Mouse (Mus musculus): ENCODE results near the gene Hist1h2bq. TPM values are rescaled to one million over a fixed set of nuclear protein-coding genes. Genes with fewer than 3 reads are reported as not detected.
A peak's percentile ranks its signal among the peaks of the same experiment; 100 is the strongest.
"Not testable (repeated sequence)": the region's sequence is repeated elsewhere in the genome, so short reads cannot be mapped to it uniquely, and the experiment has no call there.

The Hist1h2bq gene
- polyA plus RNA-seq, 1 experiment from 2014 or later = 17.1 TPM

DNA sequence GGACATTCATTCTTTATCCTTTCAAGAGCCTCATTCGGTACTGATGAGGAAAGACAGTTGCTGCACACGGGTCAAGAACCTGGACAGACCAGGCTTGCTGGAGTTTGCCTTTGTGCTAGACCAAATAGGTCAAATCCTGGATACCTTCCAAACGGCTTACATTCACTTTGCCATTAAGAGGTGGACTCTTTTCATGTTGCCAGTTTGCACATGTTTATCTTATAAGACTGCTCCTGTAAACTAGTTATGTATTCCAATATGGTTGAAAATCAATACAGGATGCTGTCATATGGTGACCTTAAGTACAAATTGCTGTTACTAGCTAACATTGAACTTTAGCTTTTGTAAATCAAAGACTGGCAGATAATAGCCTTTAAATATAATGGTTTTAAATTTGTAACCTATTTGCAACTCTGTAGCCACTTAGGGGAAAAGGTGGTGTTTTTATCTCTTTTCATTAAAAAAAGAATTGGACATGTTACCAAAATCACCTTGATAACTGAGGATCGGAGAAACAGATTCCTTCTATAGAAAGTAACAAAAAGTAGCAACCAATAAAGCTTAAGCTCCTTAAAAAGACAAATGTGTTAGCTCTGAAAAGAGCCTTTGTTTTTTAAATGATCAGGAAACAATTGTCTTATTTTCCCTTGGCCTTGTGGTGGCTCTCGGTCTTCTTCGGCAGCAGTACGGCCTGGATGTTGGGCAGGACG, 23.7 kb downstream of the Hist1h2bq start:
- Histone ChIP-seq H3K4me3 (peak overlapping the region; percentile 29), H3K4me1 (peaks cover 30% of the 10 kb centered on the region), H3K27me3 (replicated peaks) (no peaks in the 10 kb centered on the region), H3K9ac (peak overlapping the region; percentile 44; the same call in 1 of the 2 replicates), H3K9me3 (no peaks in the 10 kb centered on the region), H3K4me2 (replicated peaks) (peak overlapping the region; percentile 57), H3K36me3 (no peaks in the 10 kb centered on the region), H3K27ac (0 out of 2 replicates have a peak overlapping the region, but pooled peaks have one; percentile 16)
- ATAC-seq (ENCODE audit: low FRiP score, low read depth) = no peak
- 4% methylated on average over 8 of the region's 8 CpGs for WGBS

DNA sequence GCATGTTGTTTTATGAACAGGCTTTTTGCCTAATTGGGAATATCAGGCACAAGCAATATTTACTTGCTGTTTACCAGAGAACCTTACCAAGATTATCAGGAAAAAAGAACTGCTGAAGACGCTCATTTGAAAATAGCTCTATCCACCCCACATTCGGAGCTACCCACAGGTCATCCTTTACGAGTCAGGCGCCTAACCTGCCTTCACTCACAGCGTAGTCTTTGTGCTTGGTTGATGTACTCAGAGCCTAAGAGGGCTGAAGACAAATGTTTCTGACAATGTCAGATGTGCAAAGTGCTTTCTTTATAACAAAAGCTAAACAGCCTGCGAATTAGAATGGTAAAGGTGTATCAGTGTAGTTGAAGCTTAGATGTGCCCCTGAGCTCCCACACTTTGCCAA, 25.7 kb downstream of the Hist1h2bq start:
- no peak for ATAC-seq (ENCODE audit: low FRiP score, low read depth)
- Histone ChIP-seq H3K4me3 (no peak overlapping the region), H3K36me3 (no peaks in the 10 kb centered on the region), H3K9ac (0 out of 2 replicates have a peak overlapping the region, but pooled peaks have one; percentile 26), H3K4me2 (replicated peaks) (peak overlapping the region; percentile 69), H3K4me1 (peaks cover 37% of the 10 kb centered on the region), H3K9me3 (no peaks in the 10 kb centered on the region), H3K27ac (peak overlapping the region; percentile 15; the same call in 1 of the 2 replicates), H3K27me3 (replicated peaks) (no peaks in the 10 kb centered on the region)
- WGBS = 10% methylated on average over 6 of the region's 6 CpGs

DNA sequence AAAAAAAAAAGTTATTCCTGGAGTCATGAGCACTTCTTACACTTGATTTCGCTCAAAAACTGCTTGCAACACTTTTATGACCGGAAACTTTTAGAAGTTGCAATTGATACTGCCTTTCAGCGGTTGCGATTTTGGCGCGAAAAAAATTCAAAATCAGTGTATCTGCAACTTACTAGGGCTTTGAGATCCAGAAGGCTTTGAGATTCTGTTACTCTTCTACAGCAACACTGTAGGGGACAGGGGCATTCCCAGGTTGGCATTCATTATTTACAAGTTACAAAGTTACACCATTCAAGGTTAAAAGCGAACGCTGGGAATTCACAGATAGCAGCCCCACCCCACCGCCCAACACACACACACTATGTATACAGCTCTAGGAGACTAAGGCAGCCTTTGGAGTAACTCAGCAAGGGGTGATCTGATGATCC, 26.2 kb downstream of the Hist1h2bq start:
- peaks cover 37% of the 10 kb centered on the region for H3K4me1 ChIP-seq
- 2% methylated on average over 9 of the region's 9 CpGs for WGBS
- peak overlapping the region; percentile 69 for H3K4me2 ChIP-seq (replicated peaks)
- peak overlapping the region; percentile 11 for H3K4me3 ChIP-seq
- H3K36me3 ChIP-seq = no peaks in the 10 kb centered on the region
- 0 out of 2 replicates have a peak overlapping the region, but pooled peaks have one; percentile 15 for H3K27ac ChIP-seq
- ATAC-seq (ENCODE audit: low FRiP score, low read depth) = no peak
- peak overlapping the region; percentile 26 for H3K9ac ChIP-seq
- no peaks in the 10 kb centered on the region for H3K27me3 ChIP-seq (replicated peaks)
- H3K9me3 ChIP-seq = no peaks in the 10 kb centered on the region

DNA sequence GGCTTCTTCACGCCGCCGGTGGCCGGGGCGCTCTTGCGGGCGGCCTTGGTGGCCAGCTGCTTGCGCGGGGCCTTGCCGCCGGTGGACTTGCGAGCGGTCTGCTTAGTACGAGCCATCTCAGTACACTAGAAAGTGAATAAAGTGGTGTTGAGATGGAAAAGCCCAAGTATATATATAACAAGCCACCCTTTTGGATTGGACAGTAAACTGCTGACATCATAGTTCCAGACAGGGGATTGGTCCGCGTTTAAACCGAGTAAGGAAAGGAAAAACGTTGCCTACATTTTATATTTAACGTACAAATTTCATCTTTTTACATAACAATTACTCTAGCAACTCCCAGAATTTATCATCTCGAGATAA, 26.8 kb downstream of the Hist1h2bq start, which contains the start of gene Hist1h3i:
Gene Hist1h3i (minus strand): TSS at position 116 of the 363 bp plus-strand sequence.
- H3K36me3 ChIP-seq = no peaks in the 10 kb centered on the region
- under 1% methylated on average over 19 of the region's 20 CpGs for WGBS
- H3K4me2 ChIP-seq (replicated peaks) = peak within 1 kb of the TSS; percentile 69
- peaks cover 36% of the 10 kb centered on the region for H3K4me1 ChIP-seq
- peak; percentile 63 for ATAC-seq (ENCODE audit: low FRiP score, low read depth)
- no peaks in the 10 kb centered on the region for H3K27me3 ChIP-seq (replicated peaks)
- H3K9ac ChIP-seq = peak within 1 kb of the TSS; percentile 66
- H3K9me3 ChIP-seq = no peaks in the 10 kb centered on the region
- peak within 1 kb of the TSS; percentile 35 for H3K4me3 ChIP-seq
- peak within 1 kb of the TSS; percentile 64 for H3K27ac ChIP-seq

DNA sequence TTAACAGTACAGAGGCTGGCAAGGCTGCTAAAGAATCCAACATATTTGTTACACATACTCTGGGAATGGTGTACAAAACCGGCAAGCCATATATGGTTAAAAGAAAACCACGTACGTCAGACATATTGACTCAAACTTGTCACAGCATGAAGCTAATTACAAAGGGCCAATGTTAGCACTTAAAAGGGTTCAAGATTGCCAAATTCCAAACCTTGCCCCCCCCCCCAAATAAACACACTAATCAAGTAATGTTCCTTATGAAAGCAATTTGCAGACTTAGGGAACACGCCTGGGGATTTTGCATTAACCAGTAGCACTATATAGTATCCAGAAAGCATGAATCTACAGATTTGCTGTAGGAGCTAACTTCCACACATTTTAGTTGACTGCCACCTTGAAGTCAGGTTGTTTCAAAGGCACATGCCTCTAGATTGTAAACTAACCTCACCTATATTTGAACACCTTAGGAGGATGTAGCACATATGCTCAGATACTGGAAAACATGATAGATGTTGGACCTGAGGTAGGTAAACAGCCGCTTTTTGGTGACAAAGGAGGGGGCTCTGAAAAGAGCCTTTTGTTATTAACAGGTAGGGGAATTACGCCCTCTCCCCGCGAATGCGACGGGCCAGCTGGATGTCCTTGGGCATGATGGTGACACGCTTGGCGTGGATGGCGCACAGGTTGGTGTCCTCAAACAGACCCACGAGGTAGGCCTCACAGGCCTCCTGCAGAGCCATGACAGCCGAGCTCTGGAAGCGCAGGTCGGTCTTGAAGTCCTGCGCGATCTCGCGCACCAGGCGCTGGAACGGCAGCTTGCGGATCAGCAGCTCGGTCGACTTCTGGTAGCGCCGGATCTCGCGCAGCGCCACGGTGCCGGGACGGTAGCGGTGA, 27.4 kb downstream of the Hist1h2bq start:
- WGBS = 1% methylated on average over 14 of the region's 35 CpGs
- ATAC-seq (ENCODE audit: low FRiP score, low read depth); H3K9me3 ChIP-seq; H3K36me3 ChIP-seq; H3K27me3 ChIP-seq (replicated peaks): not testable (repeated sequence)
- peak overlapping the region; percentile 64 for H3K27ac ChIP-seq
- peak overlapping the region; percentile 66 for H3K9ac ChIP-seq
- peak overlapping the region; percentile 69 for H3K4me2 ChIP-seq (replicated peaks)
- H3K4me3 ChIP-seq = peak overlapping the region; percentile 35
- peaks cover 32% of the 10 kb centered on the region for H3K4me1 ChIP-seq

DNA sequence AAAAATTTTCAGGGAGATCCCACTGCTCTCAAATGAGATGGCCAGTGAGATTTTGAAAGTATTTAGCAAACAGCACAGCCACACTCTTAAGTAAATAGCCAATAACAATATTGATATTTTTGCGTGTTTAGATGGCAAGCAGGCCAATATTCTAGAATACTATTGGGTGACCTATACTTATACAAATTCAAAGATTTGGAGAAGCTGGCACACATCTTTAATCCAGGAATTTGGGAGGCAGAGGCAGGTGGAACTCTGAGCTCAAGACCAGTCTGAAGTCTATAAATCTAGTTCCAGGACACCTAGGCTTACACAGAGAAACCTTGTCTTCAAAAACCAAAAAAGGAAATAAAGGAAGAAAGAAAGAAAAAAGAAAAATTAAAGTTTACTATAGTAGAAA, 28.4 kb downstream of the Hist1h2bq start:
- Histone ChIP-seq H3K4me2 (replicated peaks) (no peak overlapping the region), H3K9ac (no peak overlapping the region), H3K9me3 (no peaks in the 10 kb centered on the region), H3K27ac (no peak overlapping the region), H3K4me1 (peaks cover 32% of the 10 kb centered on the region), H3K36me3 (no peaks in the 10 kb centered on the region), H3K4me3 (no peak overlapping the region), H3K27me3 (replicated peaks) (no peaks in the 10 kb centered on the region)
- 93% methylated on average over 1 of the region's 1 CpGs for WGBS
- no peak for ATAC-seq (ENCODE audit: low FRiP score, low read depth)

DNA sequence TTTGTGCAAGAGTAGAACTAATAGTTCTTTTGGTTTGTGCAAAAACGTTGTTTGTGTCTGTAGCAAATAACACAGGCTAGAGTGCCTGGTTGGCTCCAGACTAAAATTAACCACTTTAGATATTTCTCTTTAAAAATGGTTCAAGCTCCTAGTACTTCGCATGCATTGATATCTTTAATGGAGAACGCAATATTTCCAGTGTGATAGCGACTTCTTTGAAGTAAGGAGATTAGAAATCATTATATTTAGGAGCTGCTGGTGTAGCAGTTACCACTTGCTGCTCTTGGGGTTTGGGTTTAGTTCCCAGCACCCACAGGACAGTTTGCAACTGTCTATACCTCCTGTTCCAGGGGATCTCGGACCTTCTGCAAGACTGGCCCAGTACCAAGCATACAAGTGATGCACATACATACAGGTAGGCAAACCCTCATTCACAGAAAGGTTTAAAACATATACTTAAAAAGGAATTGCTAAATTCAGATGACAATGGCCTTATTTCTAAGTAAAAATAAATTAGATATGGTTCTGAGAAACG, 28.9 kb downstream of the Hist1h2bq start:
- Histone ChIP-seq H3K9me3 (no peaks in the 10 kb centered on the region), H3K36me3 (no peaks in the 10 kb centered on the region), H3K4me1 (peaks cover 30% of the 10 kb centered on the region), H3K27ac (no peak overlapping the region), H3K9ac (no peak overlapping the region), H3K4me3 (0 out of 2 replicates have a peak overlapping the region, but pooled peaks have one; percentile 46), H3K27me3 (replicated peaks) (no peaks in the 10 kb centered on the region), H3K4me2 (replicated peaks) (peak overlapping the region; percentile 93)
- 46% methylated on average over 6 of the region's 6 CpGs for WGBS
- no peak for ATAC-seq (ENCODE audit: low FRiP score, low read depth)

DNA sequence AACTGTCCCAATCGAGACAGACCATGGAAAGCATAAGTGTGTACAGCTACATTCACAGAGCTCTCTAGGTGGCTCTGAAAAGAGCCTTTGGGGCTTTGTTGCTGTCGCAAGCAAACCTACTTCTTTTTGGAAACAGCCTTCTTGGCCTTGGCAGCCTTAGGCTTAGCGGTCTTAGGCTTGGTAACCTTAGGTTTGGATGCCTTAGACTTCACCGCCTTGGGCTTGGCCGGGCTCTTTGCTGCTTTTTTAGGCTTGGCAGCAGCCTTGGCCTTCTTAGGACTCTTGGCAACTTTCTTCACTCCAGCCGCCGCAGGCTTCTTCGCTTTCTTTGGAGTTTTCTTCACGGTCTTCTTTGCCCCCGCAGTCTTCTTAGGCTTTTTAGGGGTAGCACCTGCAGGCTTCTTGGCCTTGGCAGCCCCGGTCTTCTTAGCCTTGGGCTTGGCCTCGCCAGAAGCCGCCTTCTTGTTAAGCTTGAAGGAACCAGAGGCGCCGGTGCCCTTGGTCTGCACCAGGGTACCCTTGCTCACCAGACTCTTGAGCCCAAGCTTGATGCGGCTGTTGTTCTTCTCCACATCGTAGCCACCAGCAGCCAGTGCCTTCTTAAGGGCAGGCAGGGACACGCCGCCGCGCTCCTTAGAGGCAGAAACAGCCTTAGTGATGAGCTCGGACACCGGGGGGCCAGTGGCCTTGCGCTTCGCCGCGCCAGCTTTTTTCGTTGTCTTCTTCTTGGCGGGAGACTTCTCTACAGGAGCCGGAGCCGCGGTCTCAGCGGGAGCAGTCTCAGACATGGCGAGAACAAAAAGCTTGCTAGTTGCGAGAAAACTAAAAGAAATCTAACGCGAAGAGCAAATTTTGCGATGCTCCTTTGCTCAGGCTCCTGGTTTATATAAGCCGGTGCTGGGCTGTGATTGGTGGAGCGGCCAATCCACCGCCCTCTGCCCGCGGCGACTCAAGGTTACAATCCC, 29.9 kb downstream of the Hist1h2bq start, which contains the start of gene Hist1h1b:
Gene Hist1h1b (minus strand): TSS at position 859 of the 965 bp plus-strand sequence.
- H3K36me3 ChIP-seq = no peaks in the 10 kb centered on the region
- no peaks in the 10 kb centered on the region for H3K27me3 ChIP-seq (replicated peaks)
- H3K4me1 ChIP-seq = peaks cover 29% of the 10 kb centered on the region
- H3K27ac ChIP-seq = peak within 1 kb of the TSS; percentile 88
- WGBS = under 1% methylated on average over 44 of the region's 44 CpGs
- no peaks in the 10 kb centered on the region for H3K9me3 ChIP-seq
- H3K9ac ChIP-seq = peak within 1 kb of the TSS; percentile 69
- peak within 1 kb of the TSS; percentile 93 for H3K4me2 ChIP-seq (replicated peaks)
- peak within 1 kb of the TSS; percentile 46 for H3K4me3 ChIP-seq
- ATAC-seq (ENCODE audit: low FRiP score, low read depth) = peak; percentile 1; the same call in 1 of the 2 replicates

DNA sequence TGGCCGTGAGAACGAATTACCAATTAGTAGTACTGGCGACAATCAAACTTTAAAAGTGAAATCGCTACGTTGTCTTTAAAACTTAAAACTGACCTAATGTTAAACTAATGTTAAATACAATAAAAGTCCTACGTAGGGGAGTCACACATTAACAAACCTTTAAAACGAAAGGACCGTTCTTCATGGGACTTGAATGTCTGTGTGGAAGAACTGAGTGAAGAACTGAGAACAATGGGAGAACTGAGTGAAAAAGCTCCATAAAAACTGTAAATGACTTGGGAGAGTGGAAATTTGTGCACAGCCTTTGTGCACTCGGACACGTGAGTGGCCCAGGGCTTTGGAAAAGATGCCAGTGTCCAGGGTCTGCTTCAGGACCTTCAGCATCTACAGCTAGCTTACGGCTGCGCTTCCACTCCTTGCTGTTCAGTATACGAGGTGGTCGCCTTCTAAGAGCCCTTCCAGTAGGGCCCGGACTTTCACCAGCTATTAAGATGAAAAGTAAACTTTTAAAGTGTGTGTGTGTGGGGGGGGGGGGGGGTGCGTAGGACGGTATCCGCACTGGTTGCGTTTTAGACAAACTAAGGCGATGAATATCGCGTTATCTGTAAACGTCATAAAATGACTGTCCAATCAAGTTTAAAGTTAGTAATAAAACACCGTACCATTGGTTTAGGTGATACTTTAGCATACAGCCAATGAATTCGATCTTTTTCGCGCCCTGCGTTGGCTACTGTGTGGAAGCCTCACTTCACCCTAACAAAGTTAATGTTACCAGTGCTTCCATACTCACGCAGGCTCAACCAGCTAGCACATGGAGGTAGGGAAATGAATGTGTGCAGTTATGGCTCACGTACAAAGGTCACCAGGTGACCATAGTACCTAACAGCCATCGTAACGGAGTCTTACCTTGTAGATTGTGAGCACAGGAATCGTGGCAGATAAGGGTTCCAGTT, 30.9 kb downstream of the Hist1h2bq start:
- H3K27ac ChIP-seq = peak overlapping the region; percentile 88
- H3K36me3 ChIP-seq = no peaks in the 10 kb centered on the region
- H3K27me3 ChIP-seq (replicated peaks) = no peaks in the 10 kb centered on the region
- H3K4me1 ChIP-seq = peaks cover 25% of the 10 kb centered on the region
- no peaks in the 10 kb centered on the region for H3K9me3 ChIP-seq
- 3% methylated on average over 33 of the region's 33 CpGs for WGBS
- H3K4me3 ChIP-seq = peak overlapping the region; percentile 46
- H3K9ac ChIP-seq = peak overlapping the region; percentile 69
- ATAC-seq (ENCODE audit: low FRiP score, low read depth) = peak; percentile 87
- peak overlapping the region; percentile 93 for H3K4me2 ChIP-seq (replicated peaks)
